ENCODE assay signal across 10 mouse cellular contexts in the genomic region with DNA sequence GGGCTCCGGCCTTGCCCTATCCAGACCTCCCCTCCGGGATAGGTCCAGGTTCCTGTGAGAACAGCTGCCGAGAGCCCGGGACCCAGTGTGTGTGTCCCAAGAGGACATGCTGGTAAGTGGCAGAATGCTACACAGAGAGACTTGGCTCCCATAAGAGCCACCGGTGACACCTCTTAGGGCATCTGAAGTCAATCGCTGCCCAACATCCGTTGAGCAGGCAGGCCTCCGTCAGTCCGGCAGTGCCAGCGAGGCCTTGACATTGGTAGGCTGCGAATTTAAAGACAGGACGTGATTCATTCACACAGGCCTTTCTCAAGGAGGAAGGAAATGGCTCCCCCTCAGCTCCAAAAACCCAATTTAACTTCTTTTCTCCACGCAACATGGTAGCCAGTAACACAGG. TPM values are rescaled to one million over a fixed set of nuclear protein-coding genes. Genes with fewer than 3 reads are reported as not detected.
DNase-seq lines count a peak whose midpoint lies in the region; ATAC-seq and TF ChIP-seq lines count a peak whose summit lies in the region.
"Had no signal": no experiment of that assay in that cellular context is flagged by ENCODE, and none has a peak within 500 bp of the region (broad histone marks: within the 10 kb centered on the region; RNA-seq: fewer than 3 reads in every experiment).

No protein-coding gene starts in this region.

- H3K4me1 ChIP-seq in neural tube, embryonic 13.5 days (replicated peaks): peaks cover 44% of the 10 kb centered on the region
- H3K4me1 ChIP-seq in heart, embryonic 15.5 days (replicated peaks): peaks cover 47% of the 10 kb centered on the region
- H3K4me1 ChIP-seq in limb, embryonic 14.5 days (ENCODE audit: control insufficient read depth, insufficient read depth, low read length): peaks cover 12% of the 10 kb centered on the region
- H3K4me1 ChIP-seq in stomach, postnatal 0 days (replicated peaks; ENCODE audit: control insufficient read depth, insufficient read depth): peaks cover 9% of the 10 kb centered on the region

- no peaks in the 10 kb centered on the region for H3K9me3 ChIP-seq in neural tube, embryonic 13.5 days
- H3K9me3 ChIP-seq in heart, embryonic 15.5 days (replicated peaks): no peaks in the 10 kb centered on the region
- no peaks in the 10 kb centered on the region for H3K9me3 ChIP-seq in limb, embryonic 14.5 days (ENCODE audit: control insufficient read depth, low read length)
- no peaks in the 10 kb centered on the region for H3K9me3 ChIP-seq in stomach, postnatal 0 days (ENCODE audit: control insufficient read depth, low read length)

- no peak for TF ChIP-seq POLR2A in limb, embryonic 14.5 days (IDR thresholded peaks at IDR 0.05; ENCODE audit: borderline replicate concordance, extremely low read depth, insufficient read depth, insufficient read length)

- no peak overlapping the region for H3K4me3 ChIP-seq in neural tube, embryonic 13.5 days
- H3K4me3 ChIP-seq in heart, embryonic 15.5 days: no peak overlapping the region
- no peak overlapping the region for H3K4me3 ChIP-seq in limb, embryonic 14.5 days (replicated peaks; ENCODE audit: low read length)
- no peak overlapping the region for H3K4me3 ChIP-seq in stomach, postnatal 0 days (ENCODE audit: low read depth, low read length)

- H3K9ac ChIP-seq in neural tube, embryonic 13.5 days: no peak overlapping the region
- H3K9ac ChIP-seq in heart, embryonic 15.5 days: no peak overlapping the region
- H3K9ac ChIP-seq in limb, embryonic 14.5 days (ENCODE audit: low read depth, low read length, severe bottlenecking): no peak overlapping the region
- no peak overlapping the region for H3K9ac ChIP-seq in stomach, postnatal 0 days (ENCODE audit: low read length)

- peak overlapping the region; percentile 74 for H3K27ac ChIP-seq in neural tube, embryonic 13.5 days (replicated peaks)
- peak overlapping the region; percentile 85 for H3K27ac ChIP-seq in heart, embryonic 15.5 days
- H3K27ac ChIP-seq in limb, embryonic 14.5 days (replicated peaks; ENCODE audit: low read depth, low read length): 0 out of 2 replicates have a peak overlapping the region, but pooled peaks have one; percentile 55
- H3K27ac ChIP-seq in stomach, postnatal 0 days (replicated peaks): peak overlapping the region; percentile 87

- no peak for TF ChIP-seq EP300 in stomach, postnatal 0 days (optimal IDR thresholded peaks at IDR 0.05)

- 80% methylated on average over 13 of the region's 13 CpGs for WGBS in neural tube, embryonic 13.5 days
- 65% methylated on average over 13 of the region's 13 CpGs for WGBS in heart, embryonic 15.5 days
- 84% methylated on average over 13 of the region's 13 CpGs for WGBS in limb, embryonic 14.5 days
- 76% methylated on average over 13 of the region's 13 CpGs for WGBS in stomach, postnatal 0 days

- no peak for DNase-seq in neural tube, embryonic 10.5 days (ENCODE audit: extremely low spot score, low spot score)
- DNase-seq in limb, embryonic 14.5 days (ENCODE audit: low spot score): no peak
- DNase-seq in stomach, postnatal 0 days (ENCODE audit: low spot score): no peak
- DNase-seq in spleen, adult 12 weeks (ENCODE audit: low spot score): no peak
- no peak for DNase-seq in ovary, postnatal 14 days (ENCODE audit: low spot score)
- DNase-seq: right cerebral cortex, postnatal 4 days had no signal

- ATAC-seq in neural tube, embryonic 13.5 days (ENCODE audit: low read depth): no peak
- ATAC-seq in heart, embryonic 15.5 days (replicated peaks; ENCODE audit: insufficient number of reproducible peaks, insufficient read depth, low FRiP score, low read depth): no peak
- ATAC-seq in limb, embryonic 14.5 days (ENCODE audit: low FRiP score, low read depth): no peak
- ATAC-seq in stomach, postnatal 0 days (ENCODE audit: low FRiP score, low TSS enrichment): no peak
- ATAC-seq in inflammation-experienced regulatory T-cells, adult 6 months: no peak

- no peak overlapping the region for H3K4me2 ChIP-seq in neural tube, embryonic 13.5 days
- no peak overlapping the region for H3K4me2 ChIP-seq in heart, embryonic 15.5 days
- H3K4me2 ChIP-seq in limb, embryonic 14.5 days (replicated peaks; ENCODE audit: low read depth, low read length, severe bottlenecking): no peak overlapping the region
- H3K4me2 ChIP-seq in stomach, postnatal 0 days (replicated peaks; ENCODE audit: low read depth): no peak overlapping the region

- H3K36me3 ChIP-seq in neural tube, embryonic 13.5 days: no peaks in the 10 kb centered on the region
- no peaks in the 10 kb centered on the region for H3K36me3 ChIP-seq in heart, embryonic 15.5 days
- no peaks in the 10 kb centered on the region for H3K36me3 ChIP-seq in limb, embryonic 14.5 days (ENCODE audit: control insufficient read depth, insufficient read depth, low read length)
- no peaks in the 10 kb centered on the region for H3K36me3 ChIP-seq in stomach, postnatal 0 days (ENCODE audit: control insufficient read depth, insufficient read depth, low read length)

- TF ChIP-seq CTCF in stomach, postnatal 0 days (IDR thresholded peaks at IDR 0.05; ENCODE audit: low read depth): no peak

- H3K27me3 ChIP-seq in neural tube, embryonic 13.5 days: no peaks in the 10 kb centered on the region
- H3K27me3 ChIP-seq in heart, embryonic 15.5 days: no peaks in the 10 kb centered on the region
- H3K27me3 ChIP-seq in limb, embryonic 14.5 days (ENCODE audit: control insufficient read depth, insufficient read depth, low read length): no peaks in the 10 kb centered on the region
- no peaks in the 10 kb centered on the region for H3K27me3 ChIP-seq in stomach, postnatal 0 days (ENCODE audit: control insufficient read depth, insufficient read depth, low read length)

RNA-seq across cellular contexts. Expression of gene 2900026A02Rik, which starts 11.1 kb away (rescaled TPM):
- polyA plus RNA-seq in neural tube, embryonic 13.5 days (2015; fragmentation: Nextera tagmentation; extraction: Ambion mirVana): 2.6 and 3.4 TPM in 2 replicates
- polyA plus RNA-seq in heart, embryonic 15.5 days (2015; fragmentation: Nextera tagmentation; extraction: Ambion mirVana): 14.1 and 17.4 TPM in 2 replicates
- polyA plus RNA-seq in limb, embryonic 14.5 days (2012; rRNA removed): 13.6 and 14.5 TPM in 2 replicates
- polyA plus RNA-seq in limb, embryonic 14.5 days (2014; fragmentation: Nextera tagmentation; extraction: Ambion mirVana): 7.0 and 7.1 TPM in 2 replicates
- polyA plus RNA-seq in stomach, postnatal 0 days (2015; fragmentation: Nextera tagmentation; extraction: Ambion mirVana): 5.3 and 6.2 TPM in 2 replicates
- 1 to 10 TPM; 1.4 to 3.2 (median 1.4) TPM for polyA plus RNA-seq in inflammation-experienced regulatory T-cells, adult 6 months (2017; shearing (Covaris generic))

RNA-seq across cellular contexts. Expression of gene Tmem211, which starts 16.8 kb away (rescaled TPM):
- 0.14 TPM in 1 of 2 replicates, not detected in the other for polyA plus RNA-seq in neural tube, embryonic 13.5 days (2015; fragmentation: Nextera tagmentation; extraction: Ambion mirVana)
- not detected in 2 replicates for polyA plus RNA-seq in heart, embryonic 15.5 days (2015; fragmentation: Nextera tagmentation; extraction: Ambion mirVana)
- 0.09 and 0.18 TPM in 2 replicates for polyA plus RNA-seq in limb, embryonic 14.5 days (2012; rRNA removed)
- polyA plus RNA-seq in limb, embryonic 14.5 days (2014; fragmentation: Nextera tagmentation; extraction: Ambion mirVana): not detected in 2 replicates
- 0.46 and 0.59 TPM in 2 replicates for polyA plus RNA-seq in stomach, postnatal 0 days (2015; fragmentation: Nextera tagmentation; extraction: Ambion mirVana)
- polyA plus RNA-seq in inflammation-experienced regulatory T-cells, adult 6 months (2017; shearing (Covaris generic)): not detected
- polyA plus RNA-seq: gonadal fat pad, adult 2 months had no signal
